Mouse (Mus musculus): ENCODE results near the gene Elf5.

- TF ChIP-seq CTCF (IDR thresholded peaks at IDR 0.05; ENCODE audit: low read depth) (no peak), EP300 (optimal IDR thresholded peaks at IDR 0.05) (no peak)
Observed at GRCm38 (mm10) chr2:103415774-103416173, 4.3 kb downstream of the Elf5 start.

Data from stomach, postnatal 0 days (tissue).